Mouse (Mus musculus): ENCODE data around the gene Kif1a.

- TF ChIP-seq CTCF (IDR thresholded peaks at IDR 0.05; ENCODE audit: control insufficient read depth, insufficient read depth, low read length) (no peak), POLR2A (IDR thresholded peaks at IDR 0.05; ENCODE audit: borderline replicate concordance, control insufficient read depth, low read depth, low read length) (no peak)
Measured at GRCm38 (mm10) chr1:93046153-93046789, 55.5 kb downstream of the Kif1a start.
